Mouse (Mus musculus) layer of hippocampus, postnatal 10 days (tissue): ENCODE results near the gene Abcc4. TPM values are rescaled to one million over a fixed set of nuclear protein-coding genes. Genes with fewer than 3 reads are reported as not detected.
"Not testable (repeated sequence)": the region's sequence is repeated elsewhere in the genome, so short reads cannot be mapped to it uniquely, and the experiment has no call there.

Experiments
- DNase-seq, 2 experiments: peaks; one replicate each; pipeline ENCODE4 v3.0.0; 2021; ENCODE audit warnings: low spot score in 2 of 2
- total RNA-seq, 2 experiments: library from RNA; stranded (reverse); gene quantifications; 2 replicates each; pipeline ENCODE4 v1.2.3; 2021

Gene Abcc4
- total RNA-seq, 2 experiments from 2014 or later: 7.4 to 7.7 TPM

- no peak for DNase-seq
Observed at GRCm38 (mm10) chr14:118682339-118683034, 23.5 kb downstream of the Abcc4 start.

DNA sequence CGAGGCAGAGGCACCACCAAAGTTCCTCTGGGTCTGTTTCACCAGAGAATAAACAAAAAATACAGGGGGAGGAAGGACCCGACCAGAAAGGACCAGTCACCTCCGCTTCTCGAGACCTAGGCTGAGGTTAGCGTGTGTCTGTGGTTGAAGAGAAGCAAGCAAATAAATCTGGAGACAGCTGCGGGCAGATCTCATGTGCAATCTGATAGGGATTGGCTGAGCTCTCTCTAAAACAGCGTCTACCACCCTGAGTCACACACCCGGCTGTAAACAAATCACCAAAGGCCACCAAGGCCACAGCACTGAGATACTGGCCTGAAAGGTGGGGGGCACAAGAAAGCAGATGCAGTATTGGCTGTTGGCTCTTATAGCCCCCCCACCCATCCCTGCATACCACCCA is 24.9 kb downstream of the Abcc4 start:
- DNase-seq: no peak

DNA sequence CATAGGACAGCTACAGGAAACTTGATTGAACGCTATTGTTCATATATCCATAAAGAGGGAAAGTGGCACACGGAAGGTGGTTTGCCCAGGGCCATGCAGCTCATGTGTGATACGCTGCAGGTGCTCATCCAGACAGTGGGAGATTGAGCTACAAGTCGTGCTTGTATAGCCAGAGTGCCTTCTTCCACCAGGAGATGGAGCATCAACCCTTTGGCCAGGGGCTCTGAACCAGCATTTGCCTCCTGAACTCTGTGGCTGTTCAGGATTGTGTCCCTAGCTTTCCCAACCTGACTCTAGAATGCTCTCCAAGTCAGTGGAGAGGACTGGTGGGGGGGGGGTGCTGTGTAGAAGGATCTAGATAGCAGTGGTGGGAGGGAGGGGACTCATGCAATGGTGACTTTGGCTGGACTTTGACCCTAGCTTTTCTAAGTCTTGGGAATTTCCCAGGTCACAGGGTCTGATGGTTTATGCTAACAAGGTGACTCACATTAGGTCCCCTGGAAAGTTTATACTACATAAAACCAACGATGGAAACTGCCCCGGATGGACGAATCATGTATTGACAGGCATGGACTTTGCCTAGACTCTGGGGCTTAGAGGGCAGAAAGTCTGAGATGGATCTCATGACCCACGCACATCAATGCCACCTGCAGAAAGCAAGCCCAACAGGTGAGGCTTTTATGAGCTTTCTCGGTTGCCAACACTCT is 27.6 kb downstream of the Abcc4 start:
- no peak for DNase-seq

DNA sequence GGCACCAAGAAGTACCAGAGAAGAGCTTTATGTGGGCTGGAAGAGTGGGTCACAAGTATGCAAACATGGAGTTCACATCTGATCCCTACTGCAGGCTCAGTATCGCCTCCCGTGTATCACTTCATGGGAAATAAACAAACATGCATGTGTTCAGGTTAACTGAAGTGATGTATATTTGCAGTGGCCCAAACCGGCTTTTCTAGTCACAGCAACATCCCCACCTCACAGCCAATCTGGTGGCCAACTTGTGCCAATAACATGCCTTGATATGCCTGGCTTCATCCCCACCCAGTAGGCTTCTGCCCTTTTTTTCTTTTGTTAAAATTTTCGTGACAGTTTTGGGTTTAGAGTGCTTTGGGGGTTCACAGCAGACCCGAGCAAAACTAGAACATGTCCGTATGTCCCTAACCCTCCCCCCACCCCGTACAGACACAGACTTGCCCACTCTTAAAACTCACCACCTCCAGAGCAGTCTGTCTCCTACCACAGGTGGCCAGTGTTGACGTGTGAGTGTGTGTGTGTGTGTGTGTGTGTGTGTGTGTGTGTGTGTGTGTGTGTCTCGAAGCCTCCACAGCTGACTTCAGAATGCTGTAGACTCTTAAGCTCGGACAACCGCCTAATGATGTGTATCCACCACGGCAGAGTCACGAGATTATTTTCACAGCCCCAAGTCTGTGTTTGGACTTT is 29.6 kb downstream of the Abcc4 start:
- no peak for DNase-seq

DNA sequence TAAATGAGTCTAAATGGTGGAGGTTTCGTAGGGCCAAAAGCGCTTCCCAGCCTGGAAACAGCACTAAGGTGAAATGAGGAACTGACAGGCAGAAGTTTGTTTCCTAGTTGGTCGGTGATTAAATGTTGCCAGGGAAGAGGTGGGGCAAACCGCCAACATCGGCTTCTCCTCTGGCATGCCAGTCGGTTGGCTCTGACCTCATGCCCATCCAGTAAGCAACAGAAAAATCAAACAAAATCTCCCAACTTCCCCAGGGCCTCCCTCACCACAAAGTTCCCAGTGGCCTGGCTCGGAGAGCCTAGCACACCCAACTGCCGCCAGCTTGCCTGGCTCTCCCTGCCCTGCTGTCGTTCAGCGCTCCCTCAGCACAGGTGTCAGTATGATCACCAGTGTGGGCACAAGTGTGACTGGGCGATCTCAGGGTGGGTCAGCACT is 31.3 kb downstream of the Abcc4 start:
- peak; percentile 57 to 68 for DNase-seq

- no peak for DNase-seq
Observed at GRCm38 (mm10) chr14:118674224-118674623, 31.8 kb downstream of the Abcc4 start.

GRCm38 (mm10) chr14:118673501-118673900 is 32.5 kb downstream of the Abcc4 start:
- DNase-seq: no peak

DNA sequence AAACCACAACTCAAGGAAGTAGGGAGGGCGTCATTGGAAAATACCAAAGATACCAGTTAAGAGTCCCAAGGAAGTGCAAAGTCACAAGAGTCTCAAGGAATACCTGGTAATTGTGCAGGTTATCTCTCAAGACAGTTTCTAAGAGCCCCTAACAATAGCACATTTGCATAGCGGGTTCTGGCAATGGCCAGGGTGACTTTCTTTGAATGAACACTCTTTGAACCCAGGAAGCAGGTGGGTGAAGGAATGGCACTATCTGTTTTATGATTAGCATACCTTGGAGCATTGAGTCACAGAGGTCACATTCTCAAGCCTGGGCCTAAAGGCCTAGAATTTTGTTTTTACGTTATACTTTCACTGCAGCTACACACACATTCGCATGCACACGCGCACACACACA is 33.1 kb downstream of the Abcc4 start:
- not testable (repeated sequence) for DNase-seq

DNA sequence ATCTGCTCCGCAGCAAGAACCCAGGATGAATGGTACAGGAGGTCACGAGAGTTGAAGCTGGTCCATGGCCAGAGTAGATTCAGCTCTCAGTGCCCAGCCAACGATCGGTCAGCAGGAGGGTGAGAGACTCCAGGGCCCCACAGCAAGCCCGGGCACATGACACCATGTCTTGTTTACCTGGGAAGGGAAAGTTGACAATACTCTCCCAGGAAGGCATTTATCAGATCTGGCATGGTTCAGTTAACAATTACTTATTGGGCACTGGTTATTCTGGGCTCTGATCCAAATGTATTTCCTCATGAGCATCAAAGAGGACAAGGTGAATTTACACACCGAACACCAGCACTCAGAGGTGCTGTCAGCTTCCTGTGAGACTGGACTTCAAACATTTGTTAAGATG is 38.5 kb downstream of the Abcc4 start:
- DNase-seq: no peak

DNA sequence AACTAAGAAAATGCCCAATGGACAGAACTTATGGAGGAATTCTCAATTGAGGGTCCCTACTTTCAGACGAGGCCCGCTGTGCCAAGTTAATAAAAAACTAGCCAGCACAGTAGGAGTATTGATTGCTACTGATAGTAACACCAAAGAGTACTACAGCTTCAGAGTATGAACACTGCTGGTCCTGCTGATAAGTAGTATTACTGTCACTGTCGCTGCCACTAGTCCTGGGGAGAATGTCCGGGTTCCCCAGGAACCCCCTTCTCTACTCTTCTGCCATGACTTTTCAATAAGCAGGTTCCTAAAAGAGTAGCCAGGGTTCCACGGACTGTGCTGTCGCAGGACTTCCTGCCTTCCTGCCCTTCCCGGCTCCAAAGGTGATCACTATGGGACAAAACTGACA is 41.4 kb downstream of the Abcc4 start:
- DNase-seq: no peak

DNA sequence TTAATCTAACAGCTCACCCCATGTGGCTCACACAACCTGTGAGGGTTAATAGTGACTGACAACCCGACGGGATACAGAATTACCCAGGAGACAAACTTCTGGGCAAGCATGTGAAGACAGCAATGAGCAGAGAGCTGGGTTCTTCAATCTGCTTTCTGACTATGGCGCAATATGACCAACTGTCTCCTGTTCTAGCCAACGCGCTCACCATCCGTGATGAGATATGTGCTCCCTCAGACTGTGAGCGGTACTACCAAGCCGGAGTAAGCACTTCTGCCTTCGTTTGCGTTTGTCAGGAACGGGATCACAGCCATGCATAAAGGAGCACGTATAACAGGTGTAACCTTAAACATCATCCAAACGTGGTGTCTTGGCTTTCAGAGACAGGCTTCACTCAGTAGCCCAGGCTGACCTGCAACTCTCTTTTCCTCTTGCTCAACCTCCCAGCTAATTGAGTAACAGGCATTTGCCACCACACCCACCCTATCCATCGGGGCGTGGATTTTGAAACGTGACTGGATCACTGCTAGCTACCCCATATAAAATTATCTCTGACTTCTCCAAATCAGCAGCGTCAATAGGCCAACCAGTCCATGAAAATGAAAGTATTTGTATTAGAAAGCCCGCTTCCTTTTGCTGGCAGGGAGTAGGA is 43.3 kb downstream of the Abcc4 start:
- no peak for DNase-seq

GRCm38 (mm10) chr14:118662124-118662523 is 43.9 kb downstream of the Abcc4 start:
- no peak for DNase-seq

DNA sequence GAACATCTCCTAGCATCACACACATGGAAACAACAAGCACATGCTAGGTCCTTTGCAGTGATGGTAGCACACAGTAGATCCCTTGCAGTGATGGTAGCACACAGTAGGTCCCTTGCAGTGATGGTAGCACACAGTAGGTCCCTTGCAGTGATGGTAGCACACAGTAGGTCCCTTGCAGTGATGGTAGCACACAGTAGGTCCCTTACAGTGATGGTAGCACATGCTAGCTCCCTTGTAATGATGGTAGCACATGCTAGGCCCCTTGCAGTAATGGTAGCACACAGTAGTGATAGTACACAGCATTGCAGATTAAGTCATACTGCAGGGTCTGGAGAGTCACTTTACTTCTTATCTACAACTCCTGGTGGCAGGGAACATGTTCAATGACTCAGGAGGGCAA is 46.8 kb downstream of the Abcc4 start:
- DNase-seq: no peak

GRCm38 (mm10) chr14:118658328-118658692 is 47.7 kb downstream of the Abcc4 start:
- no peak for DNase-seq

GRCm38 (mm10) chr14:118657673-118658327 is 48.2 kb downstream of the Abcc4 start:
- DNase-seq: no peak

DNA sequence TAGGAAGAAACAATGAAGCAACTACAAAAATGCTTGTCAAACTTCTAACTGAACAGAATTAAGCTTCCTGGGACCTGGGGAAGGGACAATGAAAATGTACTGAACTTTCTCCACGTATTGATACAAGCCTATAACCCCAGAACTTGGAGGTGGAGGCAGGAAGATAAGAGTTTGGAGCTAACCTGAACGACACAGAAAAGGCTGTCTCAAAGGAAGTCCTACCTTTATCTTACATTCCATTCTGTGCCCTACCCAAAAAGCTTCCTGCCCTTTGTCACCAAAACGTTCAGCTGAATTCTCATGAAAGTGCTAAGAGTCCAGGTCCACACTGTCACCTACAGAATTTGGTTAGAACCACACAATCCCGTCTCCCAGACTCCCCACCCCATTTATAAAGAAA is 48.8 kb downstream of the Abcc4 start:
- no peak for DNase-seq

GRCm38 (mm10) chr14:118656036-118656435 is 50.0 kb downstream of the Abcc4 start:
- DNase-seq: no peak

DNA sequence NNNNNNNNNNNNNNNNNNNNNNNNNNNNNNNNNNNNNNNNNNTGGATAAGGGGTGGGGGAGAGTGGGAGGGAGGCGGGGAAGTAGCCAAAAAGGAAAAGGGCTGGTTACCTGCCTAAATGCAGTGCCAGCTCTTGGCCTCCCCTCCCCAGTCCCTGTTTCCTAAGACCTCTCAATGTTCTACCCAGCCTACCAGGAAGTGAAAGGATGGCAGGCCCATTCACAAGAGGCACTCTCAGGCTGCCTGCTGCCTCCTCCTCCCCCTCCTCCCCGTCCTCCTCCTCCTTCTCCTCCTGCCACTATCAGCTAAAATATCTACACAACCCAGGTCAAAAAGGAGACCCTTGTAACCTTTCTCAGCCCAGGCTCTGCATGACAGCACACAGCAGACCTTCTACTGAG is 51.1 kb downstream of the Abcc4 start:
- DNase-seq: no peak

GRCm38 (mm10) chr14:118651704-118652439 is 54.1 kb downstream of the Abcc4 start:
- DNase-seq: no peak

- DNase-seq: no peak
Observed at GRCm38 (mm10) chr14:118649895-118650256, 56.1 kb downstream of the Abcc4 start.
